Mouse (Mus musculus) bone marrow, adult 2 months (tissue): ENCODE results near the gene Ranbp10.

ENCODE experiments used
- CTCF ChIP-seq: fragments of 200-500 bp; IDR thresholded peaks from 2 replicates; pipeline ENCODE4 v1.5.1; 2011; ENCODE audit warnings: low read length, control low read depth; ENCODE audit not compliant: control insufficient read depth, insufficient read depth
- POLR2A ChIP-seq: fragments of 200-500 bp; IDR thresholded peaks from 2 replicates; pipeline ENCODE4 v1.6.1; 2011; ENCODE audit warnings: low read depth, mild to moderate bottlenecking, control low read depth, low read length, borderline replicate concordance; ENCODE audit not compliant: control insufficient read depth

GRCm38 (mm10) chr8:105858495-105858894 lies 31.3 kb upstream of the Ranbp10 start:
- TF ChIP-seq CTCF (no peak), POLR2A (no peak)
